Mouse (Mus musculus): ENCODE results near the gene Mtmr11. TPM values are rescaled to one million over a fixed set of nuclear protein-coding genes. Genes with fewer than 3 reads are reported as not detected.
"Not testable (repeated sequence)": the region's sequence is repeated elsewhere in the genome, so short reads cannot be mapped to it uniquely, and the experiment has no call there.

The Mtmr11 gene
- polyA plus RNA-seq, 1 experiment from 2014 or later, result 20.0 TPM

DNA sequence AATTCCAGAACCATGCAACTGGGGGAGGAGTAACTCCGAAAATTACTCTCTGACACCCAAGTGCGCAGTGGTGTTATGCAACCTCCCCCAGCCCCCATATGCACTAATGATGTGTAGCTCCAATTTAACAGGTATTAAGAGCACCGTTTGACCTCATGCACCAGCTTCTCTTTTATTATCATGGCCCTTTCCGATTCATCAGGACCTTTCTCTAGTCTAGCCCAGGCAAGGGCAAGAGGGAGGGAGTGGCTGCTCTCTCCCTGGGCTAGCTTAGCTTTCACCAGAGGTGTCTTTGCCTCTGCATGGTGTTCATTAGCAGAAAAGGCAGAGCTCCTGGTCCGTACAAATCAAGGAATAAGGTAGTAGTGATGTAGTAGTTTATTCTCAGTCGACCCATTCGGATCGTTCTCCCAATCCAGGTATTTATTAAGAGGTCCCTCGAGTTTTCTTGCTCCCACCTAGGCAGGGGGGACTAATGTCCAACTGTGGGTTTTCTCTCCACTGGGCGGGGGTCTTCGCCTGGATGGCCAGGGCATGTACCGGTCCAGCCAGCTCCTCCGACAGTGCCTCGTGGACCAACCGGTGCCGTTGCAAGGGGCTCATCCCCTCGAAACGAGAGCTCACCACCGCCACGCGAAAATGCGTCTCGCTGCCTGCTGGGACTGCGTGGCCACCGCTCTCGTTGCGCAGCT is 34.8 kb downstream of the Mtmr11 start:
- Histone ChIP-seq H3K36me3 (no peaks in the 10 kb centered on the region), H3K4me2 (replicated peaks) (peak overlapping the region; percentile 95), H3K4me1 (replicated peaks) (peaks cover 6% of the 10 kb centered on the region), H3K9ac (peak overlapping the region; percentile 82), H3K9me3 (no peaks in the 10 kb centered on the region), H3K4me3 (replicated peaks) (peak overlapping the region; percentile 61), H3K27ac (peak overlapping the region; percentile 90), H3K27me3 (replicated peaks) (no peaks in the 10 kb centered on the region)
- no peak; the same call in 1 of the 2 replicates for ATAC-seq
- 19% methylated on average over 27 of the region's 27 CpGs for WGBS

DNA sequence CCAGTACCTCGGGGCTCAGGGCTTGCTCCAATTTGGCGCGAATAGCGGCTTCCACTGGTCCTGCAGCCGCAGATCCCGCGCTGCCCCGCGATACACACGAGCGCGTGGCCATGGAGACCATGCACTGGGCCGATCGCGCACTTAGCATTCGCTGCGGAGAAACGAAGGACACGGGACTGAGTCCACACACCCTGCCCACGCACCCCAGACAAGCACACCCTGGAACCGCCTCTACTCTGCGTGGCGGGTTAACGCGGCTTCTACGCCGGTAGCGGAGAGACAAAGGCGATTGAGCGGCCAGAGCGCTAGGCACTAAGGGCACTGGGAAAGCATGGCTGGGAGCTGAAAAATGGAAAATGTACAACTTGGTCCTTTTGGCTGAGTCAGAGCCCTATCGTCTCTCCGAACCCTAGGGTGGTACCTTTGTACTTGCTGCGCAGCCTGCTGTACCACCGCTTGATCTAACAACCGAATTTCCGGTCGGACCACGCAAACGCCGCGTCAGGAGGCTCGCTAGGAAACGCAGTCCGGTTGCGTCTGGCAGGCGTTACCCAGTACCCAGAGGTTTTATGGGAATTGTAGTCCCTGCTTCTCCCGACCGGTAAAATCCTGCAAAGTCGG is 35.4 kb downstream of the Mtmr11 start:
- H3K9me3 ChIP-seq, result no peaks in the 10 kb centered on the region
- no peaks in the 10 kb centered on the region for H3K27me3 ChIP-seq (replicated peaks)
- under 1% methylated on average over 50 of the region's 50 CpGs for WGBS
- peak overlapping the region; percentile 90 for H3K27ac ChIP-seq
- peak overlapping the region; percentile 61 for H3K4me3 ChIP-seq (replicated peaks)
- peak overlapping the region; percentile 95 for H3K4me2 ChIP-seq (replicated peaks)
- peak; percentile 96 for ATAC-seq
- H3K36me3 ChIP-seq, result no peaks in the 10 kb centered on the region
- H3K4me1 ChIP-seq (replicated peaks), result peaks cover 6% of the 10 kb centered on the region
- H3K9ac ChIP-seq, result peak overlapping the region; percentile 82

DNA sequence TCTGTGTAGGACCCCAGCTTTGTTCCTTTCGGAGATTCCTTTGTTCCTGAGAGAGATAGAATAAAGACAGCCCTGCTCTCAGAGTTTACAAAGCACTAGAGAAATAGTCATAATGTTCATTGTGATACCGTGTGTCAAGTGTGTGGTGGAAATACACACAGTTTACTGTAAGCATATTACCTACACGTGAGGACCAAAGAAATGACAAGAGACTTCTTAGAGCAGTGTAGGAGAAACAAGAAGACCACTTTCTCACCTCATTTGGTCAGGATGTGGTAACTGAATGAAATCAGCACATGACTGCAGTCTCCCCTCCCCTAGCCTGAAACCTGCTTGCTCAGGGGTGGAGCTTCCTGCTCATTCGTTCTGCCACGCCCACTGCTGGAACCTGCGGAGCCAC is 36.4 kb downstream of the Mtmr11 start:
- ATAC-seq, result peak; percentile 42
- no peaks in the 10 kb centered on the region for H3K9me3 ChIP-seq
- no peaks in the 10 kb centered on the region for H3K27me3 ChIP-seq (replicated peaks)
- peak overlapping the region; percentile 61 for H3K4me3 ChIP-seq (replicated peaks)
- H3K27ac ChIP-seq, result peak overlapping the region; percentile 19
- WGBS, result 4% methylated on average over 6 of the region's 6 CpGs
- peak overlapping the region; percentile 18; the same call in 1 of the 2 replicates for H3K9ac ChIP-seq
- peak overlapping the region; percentile 95 for H3K4me2 ChIP-seq (replicated peaks)
- peaks cover 6% of the 10 kb centered on the region for H3K4me1 ChIP-seq (replicated peaks)
- H3K36me3 ChIP-seq, result no peaks in the 10 kb centered on the region

DNA sequence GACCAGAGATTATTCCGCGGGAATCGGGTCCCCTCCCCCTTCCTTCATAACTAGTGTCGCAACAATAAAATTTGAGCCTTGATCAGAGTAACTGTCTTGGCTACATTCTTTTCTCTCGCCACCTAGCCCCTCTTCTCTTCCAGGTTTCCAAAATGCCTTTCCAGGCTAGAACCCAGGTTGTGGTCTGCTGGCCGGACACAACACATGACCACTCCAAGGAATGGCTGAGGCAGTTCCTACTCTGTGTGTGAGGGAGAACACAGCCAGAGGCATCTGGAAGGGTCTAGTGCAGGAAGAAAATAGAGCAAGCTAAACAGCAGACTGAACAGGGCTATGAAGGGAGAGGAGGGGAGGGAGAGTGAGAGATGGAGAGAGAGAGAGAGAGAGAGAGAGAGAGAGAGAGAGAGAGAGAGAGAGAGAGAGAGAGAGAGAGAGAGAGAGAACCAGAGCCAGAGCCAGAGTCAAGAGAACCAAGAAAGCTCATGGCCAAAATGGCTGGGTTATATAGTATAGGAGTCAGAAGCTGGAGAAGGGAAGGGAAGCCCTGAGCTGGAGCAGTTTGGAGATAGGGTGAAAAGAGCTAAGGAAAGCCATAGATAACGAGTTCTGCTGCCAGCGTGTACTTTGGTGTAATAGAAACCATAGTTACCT is 36.9 kb downstream of the Mtmr11 start:
- 0 out of 2 replicates have a peak overlapping the region, but pooled peaks have one; percentile 95 for H3K4me2 ChIP-seq (replicated peaks)
- not testable (repeated sequence) for H3K4me1 ChIP-seq (replicated peaks); H3K9ac ChIP-seq; H3K36me3 ChIP-seq; H3K27ac ChIP-seq; ATAC-seq; H3K27me3 ChIP-seq (replicated peaks); H3K9me3 ChIP-seq; H3K4me3 ChIP-seq (replicated peaks)
- WGBS, result 26% methylated on average over 7 of the region's 8 CpGs

DNA sequence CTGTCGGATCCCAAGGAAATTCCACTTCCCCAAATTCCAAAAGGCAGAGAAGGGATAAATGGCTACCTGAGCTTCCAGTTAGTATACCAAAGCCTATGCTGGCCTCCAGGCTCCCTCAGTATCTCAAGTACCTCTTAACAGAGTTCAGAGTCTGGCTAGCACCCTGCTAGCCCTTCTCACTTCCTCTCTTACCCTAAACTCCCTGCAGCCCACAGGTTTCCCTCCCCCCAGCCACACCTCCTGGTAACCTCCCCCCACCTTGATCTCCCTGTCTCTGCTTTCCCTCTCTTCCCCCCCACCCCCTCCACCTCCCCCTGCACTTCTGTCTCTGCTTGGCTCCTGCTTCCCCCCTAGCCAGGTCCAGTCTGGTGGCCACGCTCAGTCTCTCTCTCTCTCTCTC is 37.9 kb downstream of the Mtmr11 start:
- H3K9me3 ChIP-seq, result no peaks in the 10 kb centered on the region
- WGBS, result 73% methylated on average over 2 of the region's 2 CpGs
- H3K4me1 ChIP-seq (replicated peaks), result peaks cover 6% of the 10 kb centered on the region
- ATAC-seq, result no peak
- no peak overlapping the region for H3K27ac ChIP-seq
- H3K9ac ChIP-seq, result no peak overlapping the region
- no peak overlapping the region for H3K4me3 ChIP-seq (replicated peaks)
- no peaks in the 10 kb centered on the region for H3K36me3 ChIP-seq
- H3K4me2 ChIP-seq (replicated peaks), result no peak overlapping the region
- no peaks in the 10 kb centered on the region for H3K27me3 ChIP-seq (replicated peaks)

DNA sequence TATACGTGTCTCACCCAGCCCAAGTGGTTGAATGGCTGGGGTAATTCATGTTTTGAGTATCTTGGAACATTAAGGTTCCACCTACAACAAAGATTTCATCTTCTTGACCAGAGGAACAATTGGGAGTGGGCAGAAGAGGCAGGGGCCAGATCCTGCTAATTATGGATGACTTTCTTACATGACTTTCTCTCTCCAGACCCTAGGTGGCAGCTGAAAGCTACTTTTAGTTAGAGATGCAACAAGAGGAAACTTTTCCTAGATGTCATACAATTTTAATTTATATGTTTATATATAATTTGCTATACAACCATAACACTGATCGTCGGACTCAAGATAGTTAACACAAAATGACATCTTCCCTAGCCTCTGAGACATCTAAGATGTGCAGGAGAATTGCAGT is 46.0 kb downstream of the Mtmr11 start:
- H3K36me3 ChIP-seq, result no peaks in the 10 kb centered on the region
- 71% methylated on average over 3 of the region's 3 CpGs for WGBS
- no peaks in the 10 kb centered on the region for H3K4me1 ChIP-seq (replicated peaks)
- no peaks in the 10 kb centered on the region for H3K27me3 ChIP-seq (replicated peaks)
- no peak overlapping the region for H3K4me3 ChIP-seq (replicated peaks)
- no peak overlapping the region for H3K27ac ChIP-seq
- no peaks in the 10 kb centered on the region for H3K9me3 ChIP-seq
- H3K9ac ChIP-seq, result no peak overlapping the region
- H3K4me2 ChIP-seq (replicated peaks), result no peak overlapping the region
- ATAC-seq, result no peak

DNA sequence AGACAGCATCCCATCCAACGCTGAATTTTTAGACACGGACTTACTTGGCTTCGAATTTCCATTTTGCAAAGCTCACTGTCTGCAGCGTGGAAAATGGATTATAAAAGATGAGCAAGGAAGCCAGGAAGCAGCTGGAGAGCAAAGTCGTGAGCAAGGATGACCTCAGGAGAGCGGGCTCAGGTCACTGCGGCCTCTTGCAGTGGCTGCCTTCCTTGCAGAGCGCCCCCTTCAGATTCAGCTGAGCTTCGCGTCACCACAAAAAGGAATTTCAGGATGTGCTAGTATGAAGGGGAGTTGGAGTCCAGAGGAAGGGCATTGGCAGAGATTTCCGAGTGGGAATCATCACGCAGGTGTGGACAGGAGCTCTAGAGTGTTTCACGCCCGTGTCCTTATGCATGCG is 47.4 kb downstream of the Mtmr11 start:
- no peak for ATAC-seq
- Histone ChIP-seq H3K9ac (no peak overlapping the region), H3K27ac (no peak overlapping the region), H3K27me3 (replicated peaks) (no peaks in the 10 kb centered on the region), H3K9me3 (no peaks in the 10 kb centered on the region), H3K4me2 (replicated peaks) (no peak overlapping the region), H3K4me1 (replicated peaks) (no peaks in the 10 kb centered on the region), H3K4me3 (replicated peaks) (no peak overlapping the region), H3K36me3 (no peaks in the 10 kb centered on the region)
- WGBS, result 24% methylated on average over 15 of the region's 15 CpGs

DNA sequence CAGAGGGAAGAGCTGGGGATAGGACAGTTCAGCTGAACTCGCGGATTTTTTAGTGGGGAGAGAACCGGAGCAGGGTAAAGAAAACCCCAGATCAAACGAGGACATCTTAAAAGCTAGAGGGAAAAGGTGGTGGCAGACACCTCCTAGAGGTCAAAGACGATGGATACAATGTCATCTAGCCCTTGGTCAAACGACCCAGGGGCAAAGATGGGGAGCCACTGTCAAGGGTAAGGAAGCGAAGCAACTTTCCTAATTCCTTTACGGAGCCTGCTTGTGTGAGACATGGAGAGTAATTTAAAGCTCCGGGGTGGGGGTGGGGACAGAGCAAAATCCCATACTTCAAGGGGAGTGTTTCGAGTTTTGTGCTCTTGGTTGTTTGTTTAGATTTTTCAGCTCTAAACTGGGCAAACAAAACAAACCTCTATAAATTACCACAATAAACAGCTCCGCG is 57.4 kb downstream of the Mtmr11 start:
- ATAC-seq, result peak; percentile 11

DNA sequence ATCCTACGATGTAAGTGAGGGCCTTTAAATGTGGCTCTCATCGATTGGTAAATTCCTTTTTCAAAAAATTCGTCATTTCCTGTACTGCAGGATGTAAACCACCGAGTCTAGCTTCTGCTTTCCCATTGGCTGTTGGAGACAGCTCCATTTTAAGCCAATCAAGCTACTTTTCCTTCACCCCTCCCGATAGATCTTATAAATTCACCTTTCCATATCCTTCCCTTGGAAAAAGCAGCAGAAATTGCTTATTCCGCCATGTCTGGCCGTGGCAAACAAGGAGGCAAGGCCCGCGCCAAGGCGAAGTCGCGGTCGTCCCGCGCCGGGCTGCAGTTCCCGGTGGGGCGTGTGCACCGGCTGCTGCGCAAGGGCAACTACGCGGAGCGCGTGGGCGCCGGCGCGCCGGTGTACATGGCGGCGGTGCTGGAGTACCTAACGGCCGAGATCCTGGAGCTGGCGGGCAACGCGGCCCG is 57.9 kb downstream of the Mtmr11 start, which contains the start of the genes Bola1 and Hist2h2ab:
Bola1 (minus strand) TSS at position 49 of the 470 bp plus-strand sequence.
Hist2h2ab (plus strand) TSS at position 205 of the 470 bp plus-strand sequence.
- Histone ChIP-seq H3K27ac (peak within 1 kb of the TSS; percentile 98), H3K4me3 (replicated peaks) (peak within 1 kb of the TSS; percentile 56), H3K27me3 (replicated peaks) (no peaks in the 10 kb centered on the region), H3K4me2 (replicated peaks) (peak within 1 kb of the TSS; percentile 83), H3K9me3 (no peaks in the 10 kb centered on the region), H3K4me1 (replicated peaks) (peaks cover 13% of the 10 kb centered on the region; the same call in 1 of the 2 replicates), H3K36me3 (no peaks in the 10 kb centered on the region), H3K9ac (peak within 1 kb of the TSS; percentile 73)
- under 1% methylated on average over 37 of the region's 37 CpGs for WGBS
- ATAC-seq, result peak; percentile 86

More for the DNA sequence above, 57.4 kb downstream of the Mtmr11 start:
- Histone ChIP-seq H3K27me3 (replicated peaks) (no peaks in the 10 kb centered on the region), H3K27ac (peak overlapping the region; percentile 98), H3K9ac (peak overlapping the region; percentile 55), H3K4me1 (replicated peaks) (peaks cover 13% of the 10 kb centered on the region; the same call in 1 of the 2 replicates), H3K36me3 (no peaks in the 10 kb centered on the region), H3K9me3 (no peaks in the 10 kb centered on the region), H3K4me3 (replicated peaks) (peak overlapping the region; percentile 56), H3K4me2 (replicated peaks) (peak overlapping the region; percentile 83)
- under 1% methylated on average over 12 of the region's 12 CpGs for WGBS

DNA sequence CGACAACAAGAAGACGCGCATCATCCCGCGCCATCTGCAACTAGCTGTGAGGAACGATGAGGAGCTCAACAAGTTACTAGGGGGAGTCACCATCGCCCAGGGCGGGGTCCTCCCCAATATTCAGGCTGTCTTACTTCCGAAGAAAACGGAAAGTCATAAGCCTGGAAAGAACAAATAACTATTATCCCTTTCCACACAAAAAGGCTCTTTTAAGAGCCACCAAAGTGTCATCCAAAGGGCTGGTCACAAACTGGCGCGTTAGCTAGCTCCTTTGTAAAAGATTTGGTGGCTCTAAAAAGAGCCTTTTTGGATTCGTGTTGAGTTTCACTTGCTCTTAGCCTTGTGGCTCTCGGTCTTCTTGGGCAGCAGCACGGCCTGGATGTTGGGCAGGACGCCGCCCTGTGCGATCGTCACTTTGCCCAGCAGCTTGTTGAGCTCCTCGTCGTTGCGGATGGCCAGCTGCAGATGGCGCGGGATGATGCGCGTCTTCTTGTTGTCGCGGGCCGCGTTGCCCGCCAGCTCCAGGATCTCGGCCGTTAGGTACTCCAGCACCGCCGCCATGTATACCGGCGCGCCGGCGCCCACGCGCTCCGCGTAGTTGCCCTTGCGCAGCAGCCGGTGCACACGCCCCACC is 58.4 kb downstream of the Mtmr11 start:
- WGBS, result under 1% methylated on average over 37 of the region's 47 CpGs
- ATAC-seq, result peak; percentile 7; the same call in 1 of the 2 replicates
- peak overlapping the region; percentile 73 for H3K9ac ChIP-seq
- H3K4me2 ChIP-seq (replicated peaks), result peak overlapping the region; percentile 83
- H3K4me1 ChIP-seq (replicated peaks), result peaks cover 13% of the 10 kb centered on the region; the same call in 1 of the 2 replicates
- H3K27me3 ChIP-seq (replicated peaks); H3K9me3 ChIP-seq; H3K36me3 ChIP-seq: not testable (repeated sequence)
- H3K4me3 ChIP-seq (replicated peaks), result peak overlapping the region; percentile 56
- H3K27ac ChIP-seq, result peak overlapping the region; percentile 98

DNA sequence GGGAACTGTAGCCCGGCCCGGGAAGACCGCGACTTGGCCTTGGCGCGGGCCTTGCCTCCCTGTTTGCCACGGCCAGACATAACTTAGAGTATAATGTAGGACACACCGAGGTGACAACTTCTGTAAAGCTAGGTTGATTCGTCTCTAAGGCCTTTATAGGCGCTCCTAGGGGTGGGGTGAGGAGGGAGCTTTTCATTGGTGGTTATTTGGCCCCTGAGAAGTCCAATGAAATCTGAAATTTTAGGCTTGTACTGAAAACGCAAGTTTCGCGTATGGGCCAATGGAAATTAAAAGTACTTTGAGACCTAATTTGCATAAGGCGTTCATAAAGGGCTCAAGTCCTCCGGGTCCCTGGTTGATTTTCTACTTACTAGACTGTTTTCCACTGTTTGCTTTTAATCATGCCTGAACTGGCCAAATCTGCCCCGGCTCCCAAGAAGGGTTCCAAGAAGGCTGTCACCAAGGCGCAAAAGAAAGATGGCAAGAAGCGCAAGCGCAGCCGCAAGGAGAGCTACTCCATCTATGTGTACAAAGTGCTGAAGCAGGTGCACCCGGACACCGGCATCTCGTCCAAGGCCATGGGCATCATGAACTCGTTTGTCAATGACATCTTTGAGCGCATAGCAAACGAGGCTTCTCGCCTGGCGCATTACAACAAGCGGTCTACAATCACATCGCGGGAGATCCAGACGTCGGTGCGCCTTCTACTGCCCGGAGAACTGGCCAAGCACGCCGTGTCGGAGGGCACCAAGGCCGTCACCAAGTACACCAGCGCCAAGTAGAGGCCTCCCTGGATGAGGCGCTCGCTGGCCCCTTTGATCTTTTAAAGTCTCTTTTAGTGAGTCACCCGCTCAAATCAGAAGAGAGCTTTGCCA is 59.2 kb downstream of the Mtmr11 start, which contains the start of the genes Hist2h2ac and Hist2h2be:
Hist2h2ac (minus strand) TSS at position 116 of the 875 bp plus-strand sequence.
Hist2h2be (plus strand) TSS at position 355 of the 875 bp plus-strand sequence.
- peak; percentile 94 for ATAC-seq
- H3K4me3 ChIP-seq (replicated peaks), result peak within 1 kb of the TSS; percentile 56

More for the DNA sequence above, 59.2 kb downstream of the Mtmr11 start, which contains the start of the genes Hist2h2ac and Hist2h2be:
- peak within 1 kb of the TSS; percentile 98 for H3K27ac ChIP-seq
- peak within 1 kb of the TSS; percentile 73 for H3K9ac ChIP-seq
- WGBS, result under 1% methylated on average over 43 of the region's 43 CpGs
- H3K36me3 ChIP-seq, result no peaks in the 10 kb centered on the region
- H3K4me1 ChIP-seq (replicated peaks), result peaks cover 11% of the 10 kb centered on the region; the same call in 1 of the 2 replicates
- no peaks in the 10 kb centered on the region for H3K9me3 ChIP-seq
- no peaks in the 10 kb centered on the region for H3K27me3 ChIP-seq (replicated peaks)
- peak within 1 kb of the TSS; percentile 83 for H3K4me2 ChIP-seq (replicated peaks)

Measured in intestine, embryonic 15.5 days (tissue).